Mouse (Mus musculus) heart, adult 11 months (tissue): ENCODE measurements around the gene Prl8a8.

Experiments used
- DNase-seq: peaks from one replicate; pipeline ENCODE4 v3.0.0; 2022

Gene Prl8a8

GRCm38 (mm10) chr13:27513117-27513516, at the start of gene Prl8a8:
Gene Prl8a8 (minus strand): TSS chr13:27513217.
- no peak for DNase-seq

DNA sequence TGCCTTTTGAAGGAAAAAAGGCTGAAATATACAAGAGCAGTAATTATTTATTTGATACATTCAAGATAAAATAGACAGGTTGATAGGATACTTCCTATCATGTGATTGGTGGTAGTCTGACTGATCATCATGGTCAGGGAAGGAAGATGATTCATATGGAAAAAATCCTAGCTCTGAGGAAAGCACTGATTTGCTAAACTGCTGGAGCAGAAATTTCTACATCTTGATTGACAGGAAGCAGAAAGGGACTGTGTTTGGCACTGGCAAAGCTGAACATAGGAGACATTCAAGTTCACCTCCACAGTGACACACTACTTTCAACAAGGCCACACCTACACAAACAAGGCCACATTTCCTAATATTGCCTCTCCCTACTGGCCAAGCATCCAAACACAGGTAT, 40.3 kb upstream of the Prl8a8 start:
- DNase-seq: no peak

- no peak for DNase-seq
Observed at GRCm38 (mm10) chr13:27523156-27523555, 10.1 kb upstream of the Prl8a8 start.

DNA sequence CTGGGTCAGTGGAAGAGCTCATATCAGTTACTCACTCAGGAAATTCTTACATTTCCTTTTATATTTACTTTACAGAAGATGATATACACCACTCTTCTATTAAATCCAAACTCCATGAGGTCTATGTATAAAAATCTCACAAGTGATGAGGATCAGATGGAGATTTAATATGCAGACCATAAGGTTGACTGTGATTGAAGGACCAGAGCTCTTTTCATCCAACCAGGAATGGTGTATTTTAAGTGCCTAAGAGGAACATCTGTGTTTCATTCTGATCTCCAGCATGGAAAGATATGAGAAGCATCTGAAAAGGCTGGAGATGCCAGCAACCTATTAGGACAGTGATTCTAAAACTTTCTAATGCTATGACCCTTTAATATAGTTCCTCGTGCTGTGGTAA, 5.4 kb downstream of the Prl8a8 start:
- DNase-seq: no peak
